Mouse (Mus musculus): Measurements from ENCODE around the gene Hid1. TPM values are rescaled to one million over a fixed set of nuclear protein-coding genes. Genes with fewer than 3 reads are reported as not detected.

The Hid1 gene
- polyA plus RNA-seq, 1 experiment from 2014 or later, result 21.0 TPM

DNA sequence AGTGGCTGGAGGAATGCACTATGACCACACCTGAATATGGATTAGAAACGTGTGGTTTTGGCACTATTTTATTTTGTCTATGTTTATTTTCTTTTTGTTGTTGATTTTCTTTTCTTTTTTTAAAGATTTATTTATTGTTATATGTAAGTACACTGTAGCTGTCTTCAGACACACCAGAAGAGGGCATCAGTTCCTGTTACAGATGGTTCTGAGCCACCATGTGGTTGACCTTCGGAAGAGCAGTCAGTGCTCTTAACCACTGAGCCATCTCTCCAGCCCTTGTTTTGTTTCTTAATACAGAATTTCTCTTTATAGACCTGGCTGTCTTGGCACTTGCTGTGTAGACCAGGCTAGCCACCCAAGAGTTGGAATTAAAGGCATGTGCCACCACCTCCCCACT is 5.2 kb upstream of the Hid1 start:
- Histone ChIP-seq H3K4me2 (replicated peaks; ENCODE audit: low read depth, low read length) (no peak overlapping the region), H3K4me1 (ENCODE audit: control insufficient read depth, insufficient read depth, low read length) (0 out of 2 replicates have a peak, but pooled peaks cover 9% of the 10 kb centered on the region), H3K9me3 (ENCODE audit: control insufficient read depth, low read depth, low read length) (no peaks in the 10 kb centered on the region), H3K9ac (replicated peaks; ENCODE audit: low read depth, low read length) (no peak overlapping the region), H3K27me3 (ENCODE audit: control insufficient read depth, insufficient read depth, low read length) (peaks cover 7% of the 10 kb centered on the region; the same call in 1 of the 2 replicates), H3K36me3 (ENCODE audit: control insufficient read depth, insufficient read depth, low read length) (no peaks in the 10 kb centered on the region), H3K27ac (ENCODE audit: low read length) (no peak overlapping the region), H3K4me3 (ENCODE audit: low read depth, low read length) (no peak overlapping the region)
- ATAC-seq (ENCODE audit: insufficient number of reproducible peaks, insufficient read depth, low FRiP score, low read depth), result no peak
- WGBS, result 54% methylated on average over 2 of the region's 2 CpGs

- H3K27ac ChIP-seq (ENCODE audit: low read length), result no peak overlapping the region
- H3K4me2 ChIP-seq (replicated peaks; ENCODE audit: low read depth, low read length), result no peak overlapping the region
- H3K9ac ChIP-seq (replicated peaks; ENCODE audit: low read depth, low read length), result no peak overlapping the region
- 0 out of 2 replicates have a peak, but pooled peaks cover 12% of the 10 kb centered on the region for H3K4me1 ChIP-seq (ENCODE audit: control insufficient read depth, insufficient read depth, low read length)
- ATAC-seq (ENCODE audit: insufficient number of reproducible peaks, insufficient read depth, low FRiP score, low read depth), result peak; percentile 42; the same call in 1 of the 2 replicates
- 49% methylated on average over 1 of the region's 1 CpGs for WGBS
- H3K27me3 ChIP-seq (ENCODE audit: control insufficient read depth, insufficient read depth, low read length), result peaks cover 10% of the 10 kb centered on the region; the same call in 1 of the 2 replicates
- no peaks in the 10 kb centered on the region for H3K9me3 ChIP-seq (ENCODE audit: control insufficient read depth, low read depth, low read length)
- H3K4me3 ChIP-seq (ENCODE audit: low read depth, low read length), result no peak overlapping the region
- H3K36me3 ChIP-seq (ENCODE audit: control insufficient read depth, insufficient read depth, low read length), result no peaks in the 10 kb centered on the region
Measured at GRCm38 (mm10) chr11:115372015-115372414, 4.5 kb upstream of the Hid1 start.

GRCm38 (mm10) chr11:115371354-115371753 is 3.8 kb upstream of the Hid1 start:
- Histone ChIP-seq H3K9ac (replicated peaks; ENCODE audit: low read depth, low read length) (no peak overlapping the region), H3K27ac (ENCODE audit: low read length) (no peak overlapping the region)

GRCm38 (mm10) chr11:115370368-115370767 is 2.8 kb upstream of the Hid1 start:
- H3K27ac ChIP-seq (ENCODE audit: low read length), result no peak overlapping the region
- peaks cover 15% of the 10 kb centered on the region for H3K27me3 ChIP-seq (ENCODE audit: control insufficient read depth, insufficient read depth, low read length)
- no peak overlapping the region for H3K4me2 ChIP-seq (replicated peaks; ENCODE audit: low read depth, low read length)
- H3K9me3 ChIP-seq (ENCODE audit: control insufficient read depth, low read depth, low read length), result no peaks in the 10 kb centered on the region
- no peaks in the 10 kb centered on the region for H3K36me3 ChIP-seq (ENCODE audit: control insufficient read depth, insufficient read depth, low read length)
- H3K4me3 ChIP-seq (ENCODE audit: low read depth, low read length), result no peak overlapping the region
- WGBS, result 50% methylated on average over 7 of the region's 7 CpGs
- ATAC-seq (ENCODE audit: insufficient number of reproducible peaks, insufficient read depth, low FRiP score, low read depth), result no peak
- H3K9ac ChIP-seq (replicated peaks; ENCODE audit: low read depth, low read length), result no peak overlapping the region
- H3K4me1 ChIP-seq (ENCODE audit: control insufficient read depth, insufficient read depth, low read length), result 0 out of 2 replicates have a peak, but pooled peaks cover 16% of the 10 kb centered on the region

More at GRCm38 (mm10) chr11:115371354-115371753, 3.8 kb upstream of the Hid1 start:
- peaks cover 14% of the 10 kb centered on the region for H3K27me3 ChIP-seq (ENCODE audit: control insufficient read depth, insufficient read depth, low read length)
- H3K4me2 ChIP-seq (replicated peaks; ENCODE audit: low read depth, low read length), result no peak overlapping the region
- WGBS, result 54% methylated on average over 8 of the region's 8 CpGs
- no peak overlapping the region for H3K4me3 ChIP-seq (ENCODE audit: low read depth, low read length)
- no peaks in the 10 kb centered on the region for H3K36me3 ChIP-seq (ENCODE audit: control insufficient read depth, insufficient read depth, low read length)
- no peaks in the 10 kb centered on the region for H3K9me3 ChIP-seq (ENCODE audit: control insufficient read depth, low read depth, low read length)
- ATAC-seq (ENCODE audit: insufficient number of reproducible peaks, insufficient read depth, low FRiP score, low read depth), result no peak
- H3K4me1 ChIP-seq (ENCODE audit: control insufficient read depth, insufficient read depth, low read length), result 0 out of 2 replicates have a peak, but pooled peaks cover 16% of the 10 kb centered on the region

- Histone ChIP-seq H3K36me3 (ENCODE audit: control insufficient read depth, insufficient read depth, low read length) (no peaks in the 10 kb centered on the region), H3K27me3 (ENCODE audit: control insufficient read depth, insufficient read depth, low read length) (peaks cover 12% of the 10 kb centered on the region), H3K4me2 (replicated peaks; ENCODE audit: low read depth, low read length) (peak overlapping the region; percentile 55), H3K4me1 (ENCODE audit: control insufficient read depth, insufficient read depth, low read length) (0 out of 2 replicates have a peak, but pooled peaks cover 8% of the 10 kb centered on the region), H3K27ac (ENCODE audit: low read length) (peak overlapping the region; percentile 16; the same call in 1 of the 2 replicates), H3K9me3 (ENCODE audit: control insufficient read depth, low read depth, low read length) (no peaks in the 10 kb centered on the region), H3K4me3 (ENCODE audit: low read depth, low read length) (peak overlapping the region; percentile 37), H3K9ac (replicated peaks; ENCODE audit: low read depth, low read length) (0 out of 2 replicates have a peak overlapping the region, but pooled peaks have one; percentile 4)
- 0 out of 2 replicates have a peak, but pooled peaks have one; percentile 24 for ATAC-seq (ENCODE audit: insufficient number of reproducible peaks, insufficient read depth, low FRiP score, low read depth)
- 5% methylated on average over 27 of the region's 28 CpGs for whole genome bisulfite sequencing
Measured at GRCm38 (mm10) chr11:115366706-115367394, 706 bp downstream of the Hid1 start.

DNA sequence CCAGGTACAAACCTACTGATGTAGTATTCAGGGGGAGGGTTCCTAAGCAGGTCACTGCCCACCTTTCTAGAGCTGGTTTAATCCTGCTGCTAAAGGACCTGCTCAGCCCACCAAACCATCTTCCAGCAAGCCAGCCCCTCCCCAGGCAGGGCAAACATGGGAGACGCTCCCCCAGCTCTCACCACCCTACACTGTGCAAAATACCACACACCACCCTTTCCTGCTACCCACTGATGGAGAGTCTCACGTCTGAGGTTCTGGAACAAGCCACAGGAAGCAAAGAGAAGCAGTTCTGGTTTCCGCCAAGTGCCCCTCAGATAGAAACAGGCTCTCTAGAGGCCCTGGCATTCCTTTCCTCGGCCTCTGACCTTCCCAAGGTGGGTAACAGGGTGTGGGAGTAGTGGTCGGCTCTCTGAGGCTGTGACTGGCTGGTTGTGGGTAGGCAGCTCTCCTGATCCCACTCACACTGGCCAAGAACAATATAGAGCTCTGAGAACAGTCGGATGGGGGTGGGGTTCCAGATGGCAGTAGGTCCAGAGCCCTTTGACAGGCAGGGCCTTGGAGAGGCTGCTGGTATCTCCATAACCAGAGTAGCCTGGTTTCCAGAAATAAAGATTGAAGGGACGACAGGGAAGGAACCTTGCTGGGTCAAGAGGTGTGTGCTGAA is 1.4 kb downstream of the Hid1 start:
- Histone ChIP-seq H3K36me3 (ENCODE audit: control insufficient read depth, insufficient read depth, low read length) (no peaks in the 10 kb centered on the region), H3K4me2 (replicated peaks; ENCODE audit: low read depth, low read length) (peak overlapping the region; percentile 55), H3K9ac (replicated peaks; ENCODE audit: low read depth, low read length) (no peak overlapping the region), H3K9me3 (ENCODE audit: control insufficient read depth, low read depth, low read length) (no peaks in the 10 kb centered on the region), H3K27me3 (ENCODE audit: control insufficient read depth, insufficient read depth, low read length) (peaks cover 12% of the 10 kb centered on the region), H3K4me3 (ENCODE audit: low read depth, low read length) (peak overlapping the region; percentile 37), H3K4me1 (ENCODE audit: control insufficient read depth, insufficient read depth, low read length) (0 out of 2 replicates have a peak, but pooled peaks cover 8% of the 10 kb centered on the region), H3K27ac (ENCODE audit: low read length) (peak overlapping the region; percentile 39; the same call in 1 of the 2 replicates)
- no peak for ATAC-seq (ENCODE audit: insufficient number of reproducible peaks, insufficient read depth, low FRiP score, low read depth)
- 33% methylated on average over 7 of the region's 7 CpGs for WGBS

GRCm38 (mm10) chr11:115364136-115364535 is 3.4 kb downstream of the Hid1 start:
- no peak overlapping the region for H3K4me3 ChIP-seq (ENCODE audit: low read depth, low read length)
- H3K4me1 ChIP-seq (ENCODE audit: control insufficient read depth, insufficient read depth, low read length), result peaks cover 10% of the 10 kb centered on the region; the same call in 1 of the 2 replicates
- no peak overlapping the region for H3K9ac ChIP-seq (replicated peaks; ENCODE audit: low read depth, low read length)
- H3K27ac ChIP-seq (ENCODE audit: low read length), result peak overlapping the region; percentile 39; the same call in 1 of the 2 replicates
- WGBS, result 78% methylated on average over 3 of the region's 3 CpGs
- H3K27me3 ChIP-seq (ENCODE audit: control insufficient read depth, insufficient read depth, low read length), result peaks cover 12% of the 10 kb centered on the region
- ATAC-seq (ENCODE audit: insufficient number of reproducible peaks, insufficient read depth, low FRiP score, low read depth), result no peak
- H3K4me2 ChIP-seq (replicated peaks; ENCODE audit: low read depth, low read length), result no peak overlapping the region
- H3K9me3 ChIP-seq (ENCODE audit: control insufficient read depth, low read depth, low read length), result no peaks in the 10 kb centered on the region
- H3K36me3 ChIP-seq (ENCODE audit: control insufficient read depth, insufficient read depth, low read length), result no peaks in the 10 kb centered on the region

- 74% methylated on average over 6 of the region's 6 CpGs for WGBS
- Histone ChIP-seq H3K4me2 (replicated peaks; ENCODE audit: low read depth, low read length) (no peak overlapping the region), H3K9ac (replicated peaks; ENCODE audit: low read depth, low read length) (no peak overlapping the region), H3K4me3 (ENCODE audit: low read depth, low read length) (no peak overlapping the region), H3K36me3 (ENCODE audit: control insufficient read depth, insufficient read depth, low read length) (no peaks in the 10 kb centered on the region), H3K4me1 (ENCODE audit: control insufficient read depth, insufficient read depth, low read length) (peaks cover 8% of the 10 kb centered on the region; the same call in 1 of the 2 replicates), H3K27ac (ENCODE audit: low read length) (peak overlapping the region; percentile 2; the same call in 1 of the 2 replicates), H3K9me3 (ENCODE audit: control insufficient read depth, low read depth, low read length) (no peaks in the 10 kb centered on the region), H3K27me3 (ENCODE audit: control insufficient read depth, insufficient read depth, low read length) (no peaks in the 10 kb centered on the region)
- ATAC-seq (ENCODE audit: insufficient number of reproducible peaks, insufficient read depth, low FRiP score, low read depth), result no peak
Measured at GRCm38 (mm10) chr11:115359726-115360125, 7.8 kb downstream of the Hid1 start.

All from stomach, embryonic 14.5 days (tissue).